11 mouse cellular contexts compared by ENCODE assay signal in the genomic region with DNA sequence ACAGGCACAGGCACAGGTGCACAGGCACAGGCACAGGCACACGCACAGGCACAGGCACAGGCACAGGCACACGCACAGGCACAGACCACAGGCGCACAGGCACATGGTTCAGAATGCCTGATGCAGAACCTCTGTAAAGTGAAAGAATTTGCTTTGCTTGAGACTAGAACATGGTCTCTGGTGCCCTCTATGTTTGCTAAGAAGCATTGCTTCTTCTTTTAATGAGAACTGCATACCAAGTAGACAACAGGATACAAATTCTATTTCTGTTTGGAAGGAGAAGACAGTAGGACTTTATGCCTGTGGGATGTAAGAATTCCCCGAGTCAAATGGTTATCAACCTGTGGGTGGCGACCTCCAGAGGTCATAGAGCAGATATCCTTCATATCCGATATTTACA. TPM values are rescaled to one million over a fixed set of nuclear protein-coding genes. Genes with fewer than 3 reads are reported as not detected.
DNase-seq lines count a peak whose midpoint lies in the region; ATAC-seq and TF ChIP-seq lines count a peak whose summit lies in the region.
"Had no signal": no experiment of that assay in that cellular context is flagged by ENCODE, and none has a peak within 500 bp of the region (broad histone marks: within the 10 kb centered on the region; RNA-seq: fewer than 3 reads in every experiment).

No protein-coding gene starts in this region.

- peaks cover 10% of the 10 kb centered on the region for H3K4me1 ChIP-seq in kidney, adult 2 months (ENCODE audit: control insufficient read depth, insufficient read depth, low read length)

- DNase-seq in cerebellum, postnatal 10 days = no peak
- DNase-seq in kidney, adult 2 months = peak; percentile 16
- DNase-seq in kidney, adult 11 months = no peak
- peak; percentile 27 for DNase-seq in 3134 (ENCODE audit: extremely low read depth, insufficient read length, low spot score)
- DNase-seq in ovary, postnatal 10 days (ENCODE audit: low spot score) = no peak
- DNase-seq: adrenal gland, postnatal 10 days; cerebellum, postnatal 14 days; lung, postnatal 14 days had no signal

- WGBS in kidney, adult 2 months = 35% methylated on average over 6 of the region's 6 CpGs

- TF ChIP-seq POLR2A in kidney, adult 2 months (IDR thresholded peaks at IDR 0.05; ENCODE audit: low read depth, low read length) = no peak

- TF ChIP-seq CTCF in kidney, adult 2 months (conservative IDR thresholded peaks at IDR 0.05; ENCODE audit: insufficient read depth, insufficient read length, low read depth, low read length) = peak; percentile 40

- peak; percentile 61; the same call in 1 of the 2 replicates for ATAC-seq in cerebellum, adult (ENCODE audit: insufficient number of reproducible peaks, low FRiP score, low TSS enrichment)
- ATAC-seq in common myeloid progenitor, adult 5-6 weeks (replicated peaks; ENCODE audit: low read depth, poor library complexity, severe bottlenecking) = peak; percentile 85
- no peak for ATAC-seq in inflammation-experienced regulatory T-cells, adult 6 months

- no peak overlapping the region for H3K27ac ChIP-seq in kidney, adult 2 months (ENCODE audit: insufficient read depth, low read depth, low read length)

- no peak overlapping the region for H3K4me3 ChIP-seq in kidney, adult 2 months (ENCODE audit: insufficient read depth, low read depth, low read length)

- no peaks in the 10 kb centered on the region for H3K27me3 ChIP-seq in kidney, adult 2 months (replicated peaks; ENCODE audit: control insufficient read depth, insufficient read depth, low read length)

- no peaks in the 10 kb centered on the region for H3K36me3 ChIP-seq in kidney, adult 2 months (ENCODE audit: control insufficient read depth, insufficient read depth, low read length)

RNA-seq across cellular contexts. Expression of a gene that starts 14.0 kb away (rescaled TPM):
- polyA plus RNA-seq in kidney, adult 2 months (2012; rRNA removed) = 0.03 TPM in 1 of 2 replicates, not detected in the other
- not detected in 2 replicates for total RNA-seq in common myeloid progenitor, adult 5-6 weeks (2017)
- polyA plus RNA-seq in inflammation-experienced regulatory T-cells, adult 6 months (2017; shearing (Covaris generic)) = not detected
- total RNA-seq: adrenal gland, postnatal 10 days had no signal

RNA-seq across cellular contexts. Expression of a gene that starts 39.0 kb away (rescaled TPM):
- 14.8 and 15.3 TPM in 2 replicates for polyA plus RNA-seq in kidney, adult 2 months (2012; rRNA removed)
- 6.7 and 10.4 TPM in 2 replicates for total RNA-seq in common myeloid progenitor, adult 5-6 weeks (2017)
- polyA plus RNA-seq in inflammation-experienced regulatory T-cells, adult 6 months (2017; shearing (Covaris generic)) = 10 to 100 TPM in 2 of 3 experiments, 1 to 10 TPM in 1; 8.9 to 10.9 (median 10.3) TPM

RNA-seq across cellular contexts. Expression of a gene that starts 39.3 kb away (rescaled TPM):
- 9.7 and 10.6 TPM in 2 replicates for polyA plus RNA-seq in kidney, adult 2 months (2012; rRNA removed)
- total RNA-seq in common myeloid progenitor, adult 5-6 weeks (2017) = 9.4 and 9.8 TPM in 2 replicates
- polyA plus RNA-seq in inflammation-experienced regulatory T-cells, adult 6 months (2017; shearing (Covaris generic)) = 10 to 100 TPM; 11.8 to 16.1 (median 13.2) TPM

Comparison
In these comparisons a context has a peak if more than half of its experiments do, and no peak if none do; other contexts are left out.
1. DNase-seq: peak in kidney, adult 2 months (single experiment) and 3134 (single experiment); none in cerebellum, postnatal 10 days (0 of 2), kidney, adult 11 months (single experiment) and ovary, postnatal 10 days (single experiment).